Mouse (Mus musculus) c-Kit-negative CD71-positive TER-119-positive erythroid progenitor cells, embryonic 14.5 days (primary cell): ENCODE results near the gene Rab42.
"Not testable (repeated sequence)": the region's sequence is repeated elsewhere in the genome, so short reads cannot be mapped to it uniquely, and the experiment has no call there.

Experiments
- DNase-seq: peaks from one replicate; pipeline ENCODE4 v3.0.0-alpha.2; 2013; ENCODE audit warnings: low read depth, low spot score

Gene Rab42

DNA sequence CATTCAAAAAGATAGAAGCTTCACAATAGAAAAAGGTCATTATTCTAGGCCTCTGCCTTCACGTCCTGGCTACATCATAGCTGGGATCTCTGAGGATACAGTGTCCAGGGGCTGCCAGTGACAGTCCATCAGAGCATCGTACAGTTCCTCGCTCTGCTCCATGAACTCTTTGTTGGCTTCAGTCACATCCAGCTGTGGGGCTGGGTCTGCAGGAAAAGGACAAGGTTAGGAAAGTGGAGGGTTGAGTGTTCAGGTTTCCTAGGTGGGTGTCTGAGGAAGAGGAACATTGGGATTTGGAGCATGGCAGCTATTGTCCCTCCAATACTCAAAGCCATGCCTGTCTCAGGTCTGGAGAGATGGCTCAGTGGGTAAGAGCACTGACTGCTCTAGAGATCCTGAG, 8.6 kb upstream of the Rab42 start:
- DNase-seq: no peak

- DNase-seq: no peak
These were observed 8.0 kb upstream of the Rab42 start for GRCm38 (mm10) chr4:132311209-132311608.

- DNase-seq: peak; percentile 50
These were observed 6.8 kb upstream of the Rab42 start for GRCm38 (mm10) chr4:132309849-132310472.

DNA sequence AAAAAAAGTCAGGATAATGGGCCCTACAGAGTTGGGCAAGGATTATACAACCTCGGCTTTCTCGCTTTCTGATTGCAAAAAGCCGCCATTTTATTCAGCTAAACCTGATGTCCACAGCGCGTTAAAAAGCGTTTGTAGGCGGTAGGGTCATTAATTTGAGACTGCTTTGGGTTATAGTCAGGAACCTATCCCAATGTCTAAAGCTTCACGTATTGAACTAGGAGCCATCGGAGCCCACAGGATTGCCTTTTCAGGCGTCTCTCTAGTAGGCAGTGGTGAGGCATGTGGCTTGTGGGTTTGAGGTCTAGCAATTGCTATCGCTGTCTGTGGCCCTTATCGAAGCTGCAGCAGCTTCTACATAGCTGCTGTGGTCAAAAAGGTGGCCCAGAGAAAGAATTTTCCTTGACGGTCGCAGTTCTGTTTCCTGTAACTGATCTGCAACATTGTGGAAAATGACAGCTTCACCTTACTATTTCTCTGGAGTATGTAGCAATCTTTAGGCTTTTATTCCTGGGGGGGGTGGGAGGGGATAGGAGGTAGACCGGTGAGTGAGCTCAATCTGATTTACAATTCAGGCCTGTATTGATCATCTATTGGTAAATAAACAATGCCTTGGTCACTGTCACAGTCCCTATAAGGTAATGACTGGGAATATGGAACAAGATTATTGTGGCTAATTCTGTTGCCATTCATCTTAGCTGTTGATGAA, 6.1 kb upstream of the Rab42 start:
- no peak for DNase-seq

GRCm38 (mm10) chr4:132308437-132309139, 5.4 kb upstream of the Rab42 start:
- peak; percentile 80 for DNase-seq

GRCm38 (mm10) chr4:132306004-132306403, 2.8 kb upstream of the Rab42 start:
- DNase-seq: no peak

- no peak for DNase-seq
These were observed 2.1 kb upstream of the Rab42 start for GRCm38 (mm10) chr4:132305276-132305675.

- not testable (repeated sequence) for DNase-seq
These were observed 299 bp upstream of the Rab42 start for GRCm38 (mm10) chr4:132303484-132303883.

DNA sequence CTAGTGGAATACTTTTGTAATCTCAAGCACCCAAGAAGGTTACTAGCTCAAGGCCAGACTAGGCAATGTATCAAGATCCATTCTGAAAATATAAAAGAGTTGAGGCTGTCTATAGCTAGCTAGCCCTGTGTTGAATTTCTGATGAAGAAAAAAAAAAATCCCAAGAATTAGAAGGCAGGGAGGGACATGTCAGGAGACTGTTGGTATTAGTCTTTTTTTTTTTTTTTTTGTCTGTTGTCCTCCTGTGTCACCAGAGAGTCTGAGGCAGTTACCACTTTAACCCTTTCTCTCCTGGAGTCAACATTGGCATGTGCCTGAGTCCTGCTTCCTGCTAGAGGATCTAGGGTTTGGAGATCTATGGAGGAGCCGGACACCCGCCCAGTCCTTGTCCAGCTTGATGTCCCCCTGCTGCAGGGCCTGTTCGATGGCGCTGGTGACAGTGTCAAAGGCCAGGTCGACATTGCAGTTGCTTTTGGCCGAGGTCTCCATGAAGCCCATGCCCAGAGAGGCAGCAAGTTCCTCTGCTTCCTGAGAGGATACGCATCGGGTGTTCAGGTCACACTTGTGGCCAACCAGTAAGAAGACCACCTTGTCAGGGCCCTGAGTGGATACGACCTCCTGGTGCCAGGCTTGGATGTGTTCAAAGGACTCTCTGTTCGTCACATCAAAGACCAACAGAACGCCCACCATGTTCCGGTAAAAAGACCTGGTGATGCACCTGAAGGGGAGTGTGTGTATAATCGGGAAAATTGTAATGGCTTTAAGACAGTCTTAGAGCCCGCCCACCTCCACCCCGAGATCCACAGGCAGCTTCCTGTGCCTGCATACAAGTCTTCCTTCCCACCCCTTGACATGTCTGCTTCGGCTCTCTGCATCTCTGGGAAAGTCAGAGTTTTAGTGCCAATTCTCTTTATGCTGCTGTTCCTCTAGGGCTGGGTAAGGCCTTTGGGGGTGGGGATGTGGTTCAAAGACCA, 933 bp downstream of the Rab42 start:
- DNase-seq: no peak

DNA sequence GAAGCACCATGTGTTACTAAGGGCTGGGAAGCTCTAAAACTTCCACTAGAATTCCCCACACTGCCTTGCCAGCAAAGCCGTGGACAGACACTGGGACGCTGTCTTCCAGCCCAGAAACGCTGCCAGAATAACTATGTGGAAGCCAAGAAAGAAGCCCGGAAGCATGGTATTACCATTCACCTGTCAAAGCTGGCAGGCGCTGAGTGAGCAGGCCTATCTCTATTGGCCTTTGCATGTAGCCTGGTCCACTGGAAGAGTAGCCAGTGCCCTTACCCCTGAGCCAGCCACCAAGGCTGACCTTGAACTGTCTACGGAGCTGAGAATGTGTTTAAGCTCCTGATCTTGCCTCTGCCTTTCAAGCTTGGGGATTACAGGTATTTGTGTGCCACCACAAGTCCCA, 1.7 kb downstream of the Rab42 start:
- DNase-seq: no peak

DNA sequence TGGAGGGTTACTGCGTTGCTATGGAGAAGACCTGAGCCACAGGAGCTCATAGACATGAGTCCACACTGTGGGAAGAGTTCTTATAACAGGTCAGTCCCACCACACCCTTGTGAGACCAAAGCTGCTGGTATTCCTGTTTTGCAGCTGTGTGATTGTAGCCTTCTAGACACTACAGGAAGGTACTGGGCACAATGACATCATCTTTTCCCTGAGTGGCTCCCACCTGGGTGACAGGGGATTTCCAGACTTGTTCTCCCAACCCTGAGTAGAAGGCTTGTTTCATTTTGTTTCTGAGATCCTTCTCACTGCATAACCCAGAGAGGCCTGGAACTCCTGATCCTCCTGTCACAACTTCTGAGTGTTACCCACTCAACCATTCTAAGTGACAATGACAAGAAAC, 3.3 kb downstream of the Rab42 start:
- no peak for DNase-seq

DNA sequence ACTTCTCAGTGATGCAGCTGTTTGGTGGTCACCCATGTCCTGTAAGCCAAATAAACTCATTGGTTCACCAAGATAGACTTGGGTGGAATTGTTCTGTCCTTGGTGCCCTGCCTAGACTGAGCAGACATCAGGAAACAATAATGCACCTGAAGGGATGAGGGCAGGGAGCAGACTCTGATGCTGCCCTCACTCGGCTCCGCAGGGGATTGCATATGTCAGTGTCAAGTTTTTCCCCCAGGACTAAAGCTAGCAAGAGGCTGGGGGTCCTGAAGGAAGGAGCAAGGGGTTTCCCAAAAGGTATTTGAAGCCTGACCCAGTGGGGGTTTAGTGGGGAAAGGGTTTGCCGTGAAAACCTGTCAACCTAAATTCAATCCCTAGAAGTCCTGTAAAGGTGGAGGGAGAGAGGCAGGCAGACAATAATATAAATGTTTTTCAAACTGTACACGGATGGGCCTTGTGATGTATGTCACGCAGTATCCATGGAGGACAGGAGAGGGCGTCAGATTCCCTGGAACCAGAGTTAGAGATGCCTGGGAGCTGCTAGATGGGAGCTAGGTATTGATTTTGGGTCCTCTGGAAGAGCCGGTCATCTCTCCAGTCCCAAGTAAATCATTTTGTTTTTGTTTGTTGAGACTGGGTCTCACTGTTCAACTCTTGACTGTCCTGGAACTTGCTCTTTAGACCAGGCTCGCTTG, 7.3 kb downstream of the Rab42 start:
- DNase-seq: no peak

DNA sequence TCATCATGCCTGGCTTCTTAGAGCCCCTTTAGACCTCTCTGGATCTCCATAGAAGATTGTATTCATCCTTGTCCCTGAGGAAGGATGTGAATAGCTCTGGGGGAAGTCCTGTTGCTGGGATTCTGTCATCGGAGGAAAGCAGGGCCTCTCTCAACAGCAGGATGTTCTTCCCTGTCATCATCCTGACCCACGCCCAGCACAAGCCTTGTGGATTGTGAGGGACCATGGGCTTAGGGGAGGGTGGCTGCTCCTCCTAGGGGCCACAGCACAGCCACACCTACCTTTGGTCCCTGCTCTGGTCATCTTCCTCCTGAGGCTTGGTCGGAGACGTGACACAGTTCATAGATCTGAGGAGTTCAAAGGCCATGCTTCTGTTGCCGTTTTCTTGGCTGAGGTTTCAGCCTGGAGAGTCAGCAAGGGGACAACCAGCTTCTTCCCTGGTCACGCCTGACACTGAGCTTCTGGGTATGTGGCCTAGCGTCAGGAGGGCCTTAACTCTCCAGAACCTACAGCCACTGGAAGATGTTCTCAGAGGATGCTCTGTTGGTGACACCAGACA, 9.4 kb downstream of the Rab42 start:
- no peak for DNase-seq

DNA sequence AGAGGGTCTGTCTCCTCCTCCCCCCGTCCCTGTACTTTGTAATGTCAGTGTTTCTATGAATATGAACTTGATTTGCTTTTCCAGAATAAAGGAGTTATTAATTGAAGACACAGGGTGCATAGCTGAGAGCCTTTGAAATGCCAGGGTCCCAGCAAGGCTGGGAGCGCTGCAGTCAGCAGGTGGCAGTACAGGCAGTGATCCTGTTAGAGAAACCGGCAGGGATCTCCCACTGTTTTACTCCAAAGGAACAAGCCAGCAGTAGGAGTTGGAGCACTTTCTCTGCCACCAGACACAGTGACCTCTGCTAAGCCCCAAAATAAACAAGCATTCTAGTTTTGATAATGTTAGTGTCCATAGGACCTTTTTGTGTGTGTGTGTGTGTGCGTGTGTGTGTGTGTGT, 10.2 kb downstream of the Rab42 start:
- DNase-seq: no peak

DNA sequence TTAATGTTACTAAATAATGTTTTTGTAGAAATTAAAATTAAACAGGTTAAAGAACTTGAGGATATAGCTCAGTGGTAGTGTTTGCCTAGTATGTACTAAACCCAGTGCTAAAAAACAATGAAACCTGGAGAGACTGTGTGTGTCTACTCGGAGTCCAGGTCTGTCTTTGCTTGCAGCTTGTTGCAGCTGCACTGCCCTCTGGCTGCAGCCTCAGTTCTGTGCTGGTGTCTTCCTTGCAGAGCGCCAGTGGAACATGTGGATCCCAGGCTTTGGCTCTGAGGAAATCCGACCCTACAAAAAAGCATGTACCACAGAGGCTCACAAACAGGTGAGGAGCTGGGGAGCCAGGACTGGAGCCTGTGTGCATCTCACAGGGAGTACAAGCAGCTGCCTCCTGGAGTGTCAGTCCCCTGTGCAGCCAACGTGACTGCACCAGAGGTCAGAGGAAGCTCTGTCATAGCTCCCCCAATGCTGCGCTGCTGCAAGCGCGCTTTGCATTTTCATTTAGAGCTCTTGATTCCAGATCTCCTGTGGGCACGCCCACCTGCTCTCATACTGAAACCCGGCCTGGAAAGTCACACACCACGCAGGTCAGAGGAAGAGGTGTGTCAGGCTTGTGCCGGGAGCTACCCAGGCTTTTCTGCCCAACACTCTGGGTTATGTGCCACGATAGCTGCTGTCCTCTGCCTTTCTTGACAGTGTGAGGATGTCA, 11.4 kb downstream of the Rab42 start:
- DNase-seq: no peak

DNA sequence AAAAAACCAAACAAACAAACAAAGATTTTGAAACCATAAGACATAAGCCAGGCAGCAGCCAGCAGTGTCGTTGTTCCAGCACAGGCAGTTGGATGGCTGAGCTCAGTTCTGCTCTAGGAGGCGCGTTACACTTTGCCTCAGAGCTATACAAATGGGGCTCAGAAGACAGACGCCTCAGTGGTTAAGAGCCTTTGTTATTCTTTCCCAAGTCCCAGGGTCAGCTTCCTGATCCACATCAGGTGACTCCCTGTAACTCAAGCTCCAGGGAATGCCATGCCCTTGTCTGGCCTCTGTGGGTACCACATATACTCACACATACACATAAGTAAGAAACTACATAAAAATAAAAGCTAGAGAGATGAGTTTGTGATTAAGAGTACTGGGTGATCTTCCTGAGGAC, 12.1 kb downstream of the Rab42 start:
- no peak for DNase-seq

DNA sequence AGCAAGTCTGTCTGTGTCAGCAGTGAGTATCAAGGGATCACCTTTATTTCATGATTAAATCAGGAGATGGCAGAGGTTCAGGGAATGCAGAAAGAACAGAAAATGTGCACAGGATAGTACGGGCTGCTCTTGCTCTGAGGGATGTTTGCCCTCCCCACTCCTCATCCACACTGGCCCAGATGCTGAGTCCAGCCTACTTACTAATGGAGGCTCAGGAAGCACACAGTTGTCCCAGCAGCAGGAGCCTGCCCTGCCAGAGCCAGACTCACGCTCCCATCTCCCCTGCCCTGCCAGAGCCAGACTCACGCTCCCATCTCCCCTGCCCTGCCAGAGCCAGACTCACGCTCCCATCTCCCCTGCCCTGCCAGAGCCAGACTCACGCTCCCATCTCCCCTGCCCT, 14.3 kb downstream of the Rab42 start:
- DNase-seq: not testable (repeated sequence)

- peak; percentile 22 for DNase-seq
These were observed 27.2 kb downstream of the Rab42 start for GRCm38 (mm10) chr4:132275949-132276348.

DNA sequence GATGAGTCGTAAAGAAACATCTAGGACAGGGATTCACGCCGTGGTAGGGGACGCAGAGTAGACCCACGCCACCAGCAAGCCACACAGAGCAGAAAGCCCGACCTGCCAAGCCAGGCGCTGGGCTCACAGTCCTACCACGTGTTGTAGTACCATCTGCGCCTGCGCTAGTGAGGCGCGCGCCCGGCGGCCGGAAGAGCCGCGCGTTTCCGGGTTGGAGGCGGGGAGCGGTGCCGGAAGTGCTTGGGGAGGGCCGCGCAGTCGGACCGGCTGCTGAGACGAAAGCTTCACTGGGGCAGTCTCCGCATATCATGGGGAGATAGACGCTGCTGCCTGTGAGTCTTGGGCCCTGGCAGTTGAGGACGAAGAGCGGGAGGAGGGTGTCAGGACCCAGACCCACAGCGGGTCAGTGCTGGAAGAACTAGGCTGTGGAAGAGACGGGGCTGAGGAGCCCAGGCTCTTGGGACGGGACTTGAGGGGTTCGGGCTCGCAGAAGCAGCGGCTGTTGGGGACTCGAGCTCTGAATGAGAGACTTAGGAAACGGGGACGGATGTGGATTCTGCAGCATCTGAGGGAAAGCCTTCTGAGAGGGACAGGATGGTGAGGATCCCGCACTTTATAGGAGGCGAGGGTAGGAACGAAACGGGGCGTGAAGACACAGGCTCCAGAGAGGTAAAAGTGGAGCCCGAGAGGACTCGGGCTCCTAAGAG, 28.9 kb downstream of the Rab42 start, which contains the start of gene Taf12:
Gene Taf12 (plus strand): TSS at position 220 of the 707 bp plus-strand sequence.
- peak; percentile 91 for DNase-seq
